Mouse (Mus musculus): ENCODE data around the gene St6galnac5. TPM values are rescaled to one million over a fixed set of nuclear protein-coding genes. Genes with fewer than 3 reads are reported as not detected.

St6galnac5 gene
- polyA plus RNA-seq, 1 experiment: not detected

- no peak for TF ChIP-seq SRF (IDR thresholded peaks at IDR 0.05; ENCODE audit: control insufficient read depth, insufficient read length, low read depth)
- TF ChIP-seq POLR2AphosphoS2 (IDR thresholded peaks at IDR 0.05; ENCODE audit: insufficient read length, low read depth): no peak
- H3K4me2 ChIP-seq (ENCODE audit: low read depth): no peak overlapping the region
- no peaks in the 10 kb centered on the region for H3K27me3 ChIP-seq (ENCODE audit: control insufficient read depth, insufficient read depth, insufficient read length)
- H3ac ChIP-seq (ENCODE audit: control insufficient read depth, insufficient read length): no peak overlapping the region
- no peaks in the 10 kb centered on the region for H3K79me2 ChIP-seq (ENCODE audit: control insufficient read depth, insufficient read depth)
- H3K36me3 ChIP-seq (ENCODE audit: control insufficient read depth, insufficient read depth): no peaks in the 10 kb centered on the region
- H3K4me3 ChIP-seq: no peak overlapping the region
Observed at GRCm38 (mm10) chr3:152872596-152872995, 109.5 kb downstream of the St6galnac5 start.

GRCm38 (mm10) chr3:152872054-152872453, 110.0 kb downstream of the St6galnac5 start:
- no peak overlapping the region for H3K4me3 ChIP-seq
- no peak for TF ChIP-seq POLR2AphosphoS2 (IDR thresholded peaks at IDR 0.05; ENCODE audit: insufficient read length, low read depth)
- no peak for TF ChIP-seq CEBPB (IDR thresholded peaks at IDR 0.05; ENCODE audit: insufficient read depth, poor library complexity, severe bottlenecking)
- no peak for TF ChIP-seq REST (IDR thresholded peaks at IDR 0.05; ENCODE audit: insufficient read depth, insufficient read length)
- TF ChIP-seq E2F4 (IDR thresholded peaks at IDR 0.05; ENCODE audit: insufficient read depth): no peak
- TF ChIP-seq MAX (IDR thresholded peaks at IDR 0.05; ENCODE audit: low read depth): no peak
- no peak for TF ChIP-seq TCF12 (IDR thresholded peaks at IDR 0.05; ENCODE audit: insufficient read depth, poor library complexity, severe bottlenecking)
- TF ChIP-seq SRF (IDR thresholded peaks at IDR 0.05; ENCODE audit: control insufficient read depth, insufficient read length, low read depth): no peak
- no peak for TF ChIP-seq USF1 (IDR thresholded peaks at IDR 0.05; ENCODE audit: low read depth)
- TF ChIP-seq POLR2A (IDR thresholded peaks at IDR 0.05; ENCODE audit: insufficient read length, low read depth): no peak
- no peak for TF ChIP-seq MYOD1 (IDR thresholded peaks at IDR 0.05; ENCODE audit: control insufficient read depth in 1 of 3, insufficient read length in 2 of 3, low read depth in 2 of 3)
- H3K4me2 ChIP-seq (ENCODE audit: low read depth): no peak overlapping the region
- H3K79me2 ChIP-seq (ENCODE audit: control insufficient read depth, insufficient read depth): no peaks in the 10 kb centered on the region
- no peak overlapping the region for H3ac ChIP-seq (ENCODE audit: control insufficient read depth, insufficient read length)
- H3K27me3 ChIP-seq (ENCODE audit: control insufficient read depth, insufficient read depth, insufficient read length): no peaks in the 10 kb centered on the region
- H3K36me3 ChIP-seq (ENCODE audit: control insufficient read depth, insufficient read depth): no peaks in the 10 kb centered on the region

- Histone ChIP-seq H3K79me2 (ENCODE audit: control insufficient read depth, insufficient read depth) (no peaks in the 10 kb centered on the region), H3K27me3 (ENCODE audit: control insufficient read depth, insufficient read depth, insufficient read length) (no peaks in the 10 kb centered on the region), H3K36me3 (ENCODE audit: control insufficient read depth, insufficient read depth) (no peaks in the 10 kb centered on the region), H3ac (ENCODE audit: control insufficient read depth, insufficient read length) (no peak overlapping the region), H3K4me2 (ENCODE audit: low read depth) (no peak overlapping the region), H3K4me3 (no peak overlapping the region)
- TF ChIP-seq POLR2AphosphoS2 (IDR thresholded peaks at IDR 0.05; ENCODE audit: insufficient read length, low read depth): no peak
- no peak for TF ChIP-seq TCF3 (IDR thresholded peaks at IDR 0.05; ENCODE audit: insufficient read length, low read depth)
- TF ChIP-seq MAX (IDR thresholded peaks at IDR 0.05; ENCODE audit: low read depth): no peak
Observed at GRCm38 (mm10) chr3:152867654-152868525, 114.2 kb downstream of the St6galnac5 start.

- Histone ChIP-seq H3K36me3 (ENCODE audit: control insufficient read depth, insufficient read depth) (no peaks in the 10 kb centered on the region), H3K4me3 (no peak overlapping the region), H3ac (ENCODE audit: control insufficient read depth, insufficient read length) (no peak overlapping the region), H3K4me2 (ENCODE audit: low read depth) (no peak overlapping the region), H3K79me2 (ENCODE audit: control insufficient read depth, insufficient read depth) (no peaks in the 10 kb centered on the region), H3K27me3 (ENCODE audit: control insufficient read depth, insufficient read depth, insufficient read length) (no peaks in the 10 kb centered on the region)
- TF ChIP-seq CEBPB (IDR thresholded peaks at IDR 0.05; ENCODE audit: insufficient read depth, poor library complexity, severe bottlenecking) (no peak), TCF12 (IDR thresholded peaks at IDR 0.05; ENCODE audit: insufficient read depth, poor library complexity, severe bottlenecking) (no peak), POLR2AphosphoS2 (IDR thresholded peaks at IDR 0.05; ENCODE audit: insufficient read length, low read depth) (no peak), SRF (IDR thresholded peaks at IDR 0.05; ENCODE audit: control insufficient read depth, insufficient read length, low read depth) (no peak)
Observed at GRCm38 (mm10) chr3:152866035-152866965, 115.7 kb downstream of the St6galnac5 start.

GRCm38 (mm10) chr3:152861978-152862377, 120.1 kb downstream of the St6galnac5 start:
- H3K4me3 ChIP-seq: no peak overlapping the region
- TF ChIP-seq TCF3 (IDR thresholded peaks at IDR 0.05; ENCODE audit: insufficient read length, low read depth) (no peak), E2F4 (IDR thresholded peaks at IDR 0.05; ENCODE audit: insufficient read depth) (no peak), MYOD1 (IDR thresholded peaks at IDR 0.05; ENCODE audit: control insufficient read depth in 1 of 3, insufficient read length in 2 of 3, low read depth in 2 of 3) (no peak), SRF (IDR thresholded peaks at IDR 0.05; ENCODE audit: control insufficient read depth, insufficient read length, low read depth) (no peak), USF1 (IDR thresholded peaks at IDR 0.05; ENCODE audit: low read depth) (no peak), TCF12 (IDR thresholded peaks at IDR 0.05; ENCODE audit: insufficient read depth, poor library complexity, severe bottlenecking) (no peak), POLR2AphosphoS2 (IDR thresholded peaks at IDR 0.05; ENCODE audit: insufficient read length, low read depth) (no peak), MAX (IDR thresholded peaks at IDR 0.05; ENCODE audit: low read depth) (no peak), CEBPB (IDR thresholded peaks at IDR 0.05; ENCODE audit: insufficient read depth, poor library complexity, severe bottlenecking) (no peak), REST (IDR thresholded peaks at IDR 0.05; ENCODE audit: insufficient read depth, insufficient read length) (no peak), MYOG (IDR thresholded peaks at IDR 0.05; ENCODE audit: control insufficient read depth in 1 of 3, insufficient read depth in 1 of 3, insufficient read length in 2 of 3, low read depth in 2 of 3) (no peak), POLR2A (IDR thresholded peaks at IDR 0.05; ENCODE audit: insufficient read length, low read depth) (no peak)
- H3ac ChIP-seq (ENCODE audit: control insufficient read depth, insufficient read length): no peak overlapping the region
- no peak overlapping the region for H3K4me2 ChIP-seq (ENCODE audit: low read depth)
- H3K79me2 ChIP-seq (ENCODE audit: control insufficient read depth, insufficient read depth): no peaks in the 10 kb centered on the region
- H3K36me3 ChIP-seq (ENCODE audit: control insufficient read depth, insufficient read depth): no peaks in the 10 kb centered on the region
- H3K27me3 ChIP-seq (ENCODE audit: control insufficient read depth, insufficient read depth, insufficient read length): no peaks in the 10 kb centered on the region

Data from myocyte (in vitro differentiated cells).